Mouse (Mus musculus) kidney, embryonic 14.5 days (tissue): ENCODE results near the gene Nlrp10. TPM values are rescaled to one million over a fixed set of nuclear protein-coding genes. Genes with fewer than 3 reads are reported as not detected.
A peak's percentile ranks its signal among the peaks of the same experiment; 100 is the strongest.

Source experiments
- ATAC-seq: fragments of 200-750 bp; cut with Nextera tagmentation; 2 replicates; pipeline ENCODE4 v1.8.0; 2017; ENCODE audit warnings: moderate number of reproducible peaks, mild to moderate bottlenecking, moderate TSS enrichment, moderate library complexity; ENCODE audit not compliant: low FRiP score, low TSS enrichment
- H3K27ac ChIP-seq: fragments of 300-500 bp; sonication (generic); 2 replicates; pipeline ENCODE4 v1.5.1; 2014; ENCODE audit warnings: low read depth, mild to moderate bottlenecking, low read length, moderate library complexity, mixed read lengths
- H3K27me3 ChIP-seq: fragments of 300-500 bp; sonication (generic); 2 replicates; pipeline ENCODE4 v1.6.1; 2014; ENCODE audit warnings: mild to moderate bottlenecking, low read length; ENCODE audit not compliant: control insufficient read depth, insufficient read depth
- H3K36me3 ChIP-seq: fragments of 300-500 bp; sonication (generic); 2 replicates; pipeline ENCODE4 v1.6.1; 2014; ENCODE audit warnings: low read length, mixed read lengths; ENCODE audit not compliant: control insufficient read depth, insufficient read depth
- H3K4me1 ChIP-seq: fragments of 300-500 bp; sonication (generic); 2 replicates; pipeline ENCODE4 v1.6.1; 2014; ENCODE audit warnings: low read length, mixed read lengths; ENCODE audit not compliant: control insufficient read depth, insufficient read depth
- H3K4me2 ChIP-seq: fragments of 300-500 bp; sonication (generic); replicated peaks from 2 replicates; pipeline ENCODE4 v1.6.1; 2014; ENCODE audit warnings: low read depth, mild to moderate bottlenecking, low read length
- H3K4me3 ChIP-seq: fragments of 300-500 bp; sonication (generic); 2 replicates; pipeline ENCODE4 v1.5.1; 2014; ENCODE audit warnings: mild to moderate bottlenecking, low read length
- H3K9ac ChIP-seq: fragments of 300-500 bp; sonication (generic); 2 replicates; pipeline ENCODE4 v1.6.1; 2014; ENCODE audit warnings: low read depth, mild to moderate bottlenecking, low read length, moderate library complexity
- H3K9me3 ChIP-seq: fragments of 300-500 bp; sonication (generic); 2 replicates; pipeline ENCODE4 v1.6.1; 2016; ENCODE audit warnings: low read length; ENCODE audit not compliant: control insufficient read depth
- WGBS: fragments of 180-500 bp; shearing (Covaris S2); extraction: QIAGEN DNeasy Blood & Tissue Kit; methylation state at CpG from one replicate; pipeline ENCODE4 v1.1.7; 2014; 5-methylcytosine and 5-hydroxymethylcytosine counted together
- polyA plus RNA-seq: library from polyadenylated mRNA; unstranded; fragments of >200 nt; fragmentation: Nextera tagmentation; extraction: Ambion mirVana; gene quantifications from 2 replicates; pipeline ENCODE4 v1.2.1, GENCODE M21; 2014

The Nlrp10 gene
- polyA plus RNA-seq, result not detected in 2 replicates

DNA sequence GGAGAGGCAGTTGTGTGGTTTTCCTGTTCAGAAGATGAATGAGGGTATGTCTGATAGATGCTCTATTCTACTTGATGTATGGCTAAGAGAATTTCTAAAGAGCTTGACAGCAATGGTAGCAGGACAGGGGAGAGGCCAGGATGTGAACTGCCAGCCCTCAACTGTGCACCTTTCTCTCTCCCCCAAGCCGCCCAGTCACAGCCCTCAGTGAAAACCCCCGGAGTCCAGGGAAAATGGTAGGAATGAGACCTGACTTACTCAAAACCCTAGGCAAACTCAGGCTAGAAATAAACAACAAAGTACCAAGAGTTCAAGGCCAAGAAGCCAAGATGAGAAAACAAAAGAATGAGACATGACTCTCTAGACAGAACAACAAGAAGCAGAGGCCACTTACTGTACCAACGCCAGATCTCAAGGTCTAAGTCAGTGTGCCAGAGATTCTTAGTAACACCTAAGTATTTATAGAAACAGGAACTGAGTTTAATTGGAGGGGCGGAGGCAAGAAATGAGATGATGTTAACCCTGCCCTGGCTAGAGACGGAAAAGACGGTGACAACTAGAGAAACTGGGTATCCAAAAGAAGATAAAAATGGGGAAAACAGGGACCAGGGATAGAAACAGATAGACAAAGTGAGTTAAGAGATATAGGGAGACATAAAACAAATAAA, at the start of gene Nlrp10:
TSS of gene Nlrp10 (minus strand) at position 453 of the 668 bp plus-strand sequence.
- no peak for ATAC-seq
- no peak within 1 kb of the TSS for H3K4me3 ChIP-seq
- no peaks in the 10 kb centered on the region for H3K9me3 ChIP-seq
- H3K4me1 ChIP-seq, result no peaks in the 10 kb centered on the region
- no peak within 1 kb of the TSS for H3K27ac ChIP-seq
- H3K4me2 ChIP-seq, result no peak within 1 kb of the TSS
- no peaks in the 10 kb centered on the region for H3K36me3 ChIP-seq
- WGBS, result 74% methylated on average over 6 of the region's 6 CpGs
- no peak within 1 kb of the TSS for H3K9ac ChIP-seq
- no peaks in the 10 kb centered on the region for H3K27me3 ChIP-seq

DNA sequence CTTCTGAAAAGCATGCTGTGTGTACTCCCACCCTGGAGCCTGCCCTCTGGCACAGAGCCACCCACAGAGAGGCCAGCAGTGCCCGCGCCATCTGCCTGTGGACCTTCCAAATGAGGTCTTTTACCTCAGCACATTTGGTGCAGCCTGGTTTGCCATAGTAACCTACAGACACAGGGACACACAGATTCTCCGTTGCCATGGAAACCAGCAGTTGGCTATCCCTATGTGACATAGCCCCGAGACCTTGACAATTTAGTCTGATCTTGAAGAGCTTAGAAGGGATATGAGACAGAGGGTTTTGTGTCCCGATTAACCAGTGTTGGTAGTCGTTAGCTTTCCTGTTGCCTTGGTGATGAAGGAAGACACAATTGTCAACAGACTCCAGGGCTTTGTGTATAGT, 42.3 kb upstream of the Nlrp10 start:
- Histone ChIP-seq H3K9me3 (no peaks in the 10 kb centered on the region), H3K4me3 (no peak overlapping the region), H3K4me1 (no peaks in the 10 kb centered on the region), H3K36me3 (no peaks in the 10 kb centered on the region), H3K27me3 (no peaks in the 10 kb centered on the region), H3K4me2 (no peak overlapping the region), H3K27ac (no peak overlapping the region), H3K9ac (no peak overlapping the region)
- 70% methylated on average over 6 of the region's 6 CpGs for WGBS
- no peak for ATAC-seq

DNA sequence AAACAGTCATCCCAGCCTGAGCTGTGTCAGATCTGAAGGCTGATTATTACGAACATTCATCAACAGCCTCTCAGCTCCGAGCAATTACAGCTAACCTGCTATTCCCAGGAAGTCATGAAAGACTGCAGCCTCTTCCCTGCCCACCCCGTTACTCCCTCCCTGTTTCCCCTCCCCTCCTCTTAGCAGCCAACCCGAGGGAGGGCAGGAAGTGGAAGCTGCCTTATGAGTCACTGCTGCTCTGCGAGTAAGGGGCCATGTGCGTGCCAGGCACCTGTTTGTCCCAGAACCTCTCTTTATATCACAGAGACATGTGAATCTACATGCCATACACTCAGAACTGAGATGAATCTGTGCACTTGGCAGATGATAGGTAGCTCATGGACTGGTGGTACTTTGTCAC, 38.2 kb upstream of the Nlrp10 start:
- Histone ChIP-seq H3K4me3 (no peak overlapping the region), H3K9me3 (no peaks in the 10 kb centered on the region), H3K4me1 (no peaks in the 10 kb centered on the region), H3K4me2 (no peak overlapping the region), H3K9ac (no peak overlapping the region), H3K27me3 (no peaks in the 10 kb centered on the region), H3K27ac (no peak overlapping the region), H3K36me3 (no peaks in the 10 kb centered on the region)
- no peak; the same call in 1 of the 2 replicates for ATAC-seq
- WGBS, result 16% methylated on average over 6 of the region's 6 CpGs

DNA sequence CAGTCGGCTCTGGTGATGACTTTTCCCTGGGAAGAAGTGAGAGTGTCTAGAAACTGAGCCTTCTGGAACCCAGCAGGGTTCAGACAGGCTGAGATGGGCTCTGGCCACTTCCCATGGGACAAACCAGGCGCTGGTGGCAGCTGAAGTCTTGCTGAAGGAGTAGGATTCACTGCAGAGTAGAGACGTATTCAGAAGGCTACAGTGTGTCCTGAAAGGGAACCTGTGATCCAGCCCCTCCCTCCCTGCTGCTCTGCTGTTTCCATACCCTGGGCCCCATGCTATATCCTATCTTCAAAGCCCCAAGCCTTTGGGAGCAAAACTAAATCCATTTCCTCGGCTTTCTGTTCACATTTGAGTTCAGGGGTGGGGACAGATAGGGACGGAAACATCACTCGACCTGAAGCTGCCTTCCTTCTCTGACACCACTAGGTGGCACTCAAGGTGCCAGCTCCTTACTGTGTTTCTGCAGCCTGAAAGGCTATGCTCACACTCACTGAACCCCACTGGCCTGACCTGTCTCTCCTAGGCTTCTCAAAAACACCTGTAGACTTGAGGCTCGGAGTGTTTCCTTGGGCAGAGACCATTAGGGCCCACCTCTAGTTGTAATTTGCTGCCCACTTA, 36.9 kb upstream of the Nlrp10 start:
- no peak overlapping the region for H3K27ac ChIP-seq
- no peak overlapping the region for H3K4me2 ChIP-seq
- H3K4me1 ChIP-seq, result no peaks in the 10 kb centered on the region
- H3K27me3 ChIP-seq, result no peaks in the 10 kb centered on the region
- 31% methylated on average over 7 of the region's 7 CpGs for WGBS
- H3K9me3 ChIP-seq, result no peaks in the 10 kb centered on the region
- no peaks in the 10 kb centered on the region for H3K36me3 ChIP-seq
- H3K9ac ChIP-seq, result no peak overlapping the region
- H3K4me3 ChIP-seq, result no peak overlapping the region
- peak; percentile 60; the same call in 1 of the 2 replicates for ATAC-seq

DNA sequence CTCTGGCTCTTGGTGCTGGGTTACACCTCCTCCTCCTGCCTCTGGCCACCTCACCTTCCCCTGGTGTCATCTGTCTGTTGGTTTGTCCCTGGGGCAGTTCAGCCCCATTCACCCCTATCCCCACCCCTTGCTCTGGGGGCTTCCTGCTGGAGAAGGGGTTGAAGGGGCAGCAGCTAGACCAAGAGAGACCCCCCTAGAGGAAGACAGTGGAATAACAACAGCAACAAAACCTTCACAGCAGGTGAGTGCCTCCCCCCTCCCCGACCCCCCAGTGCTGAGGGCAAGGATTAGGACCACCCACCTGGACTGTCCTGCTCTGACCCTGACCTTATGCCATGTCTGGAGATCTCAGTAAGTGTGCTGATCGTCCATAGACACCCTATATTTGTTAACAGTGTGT, 36.0 kb upstream of the Nlrp10 start:
- no peaks in the 10 kb centered on the region for H3K27me3 ChIP-seq

DNA sequence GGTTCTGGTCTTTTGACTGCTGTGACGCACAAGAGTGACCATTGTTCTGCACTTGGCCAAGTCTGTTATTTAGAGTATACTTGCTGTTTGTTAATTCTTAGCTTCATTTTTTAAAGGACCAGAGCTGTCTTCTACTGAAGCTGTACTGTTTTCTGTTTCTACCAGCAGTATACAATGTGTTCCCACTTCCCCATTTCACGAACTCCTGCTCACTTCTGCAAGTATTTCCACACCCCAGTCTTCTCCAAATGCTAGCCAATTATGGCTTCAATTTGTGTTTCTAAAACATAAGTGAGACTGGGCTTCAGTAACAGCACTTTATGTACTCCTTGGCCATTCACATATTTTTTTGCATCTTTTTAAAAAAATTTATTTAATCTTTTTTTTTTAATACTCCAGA, 27.8 kb upstream of the Nlrp10 start:
- Histone ChIP-seq H3K4me1 (no peaks in the 10 kb centered on the region), H3K27ac (no peak overlapping the region), H3K4me2 (no peak overlapping the region), H3K4me3 (no peak overlapping the region), H3K36me3 (no peaks in the 10 kb centered on the region), H3K9me3 (no peaks in the 10 kb centered on the region), H3K9ac (no peak overlapping the region), H3K27me3 (no peaks in the 10 kb centered on the region; the same call in 1 of the 2 replicates)
- WGBS, result 73% methylated on average over 2 of the region's 2 CpGs
- ATAC-seq, result no peak

More for the DNA sequence above, 36.0 kb upstream of the Nlrp10 start:
- H3K36me3 ChIP-seq, result no peaks in the 10 kb centered on the region
- no peak overlapping the region for H3K9ac ChIP-seq
- no peak for ATAC-seq
- 32% methylated on average over 2 of the region's 2 CpGs for WGBS
- no peak overlapping the region for H3K27ac ChIP-seq
- no peak overlapping the region for H3K4me3 ChIP-seq
- H3K4me1 ChIP-seq, result no peaks in the 10 kb centered on the region
- no peaks in the 10 kb centered on the region for H3K9me3 ChIP-seq
- H3K4me2 ChIP-seq, result no peak overlapping the region

DNA sequence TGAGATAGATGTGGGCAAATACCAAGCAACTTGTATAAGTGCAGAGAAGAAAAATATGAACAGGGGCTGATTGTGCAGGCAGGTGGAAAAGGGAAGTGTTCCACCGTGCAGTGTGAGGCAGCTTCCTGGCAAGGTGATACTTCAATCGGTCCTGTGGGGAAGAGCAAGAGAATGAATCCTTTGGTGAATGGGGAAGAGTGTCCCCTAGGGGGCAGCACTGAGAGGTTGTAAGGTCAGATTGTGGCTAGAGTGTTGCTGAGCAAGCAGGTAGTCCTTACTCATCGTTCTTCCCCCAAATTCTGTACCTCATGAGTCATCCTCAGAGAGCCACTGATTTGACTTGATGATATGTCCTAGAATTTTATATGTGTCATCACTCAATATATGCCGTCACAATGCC, 24.2 kb upstream of the Nlrp10 start:
- no peaks in the 10 kb centered on the region for H3K9me3 ChIP-seq
- 0 out of 2 replicates have a peak, but pooled peaks cover 6% of the 10 kb centered on the region for H3K4me1 ChIP-seq
- no peaks in the 10 kb centered on the region for H3K36me3 ChIP-seq
- H3K4me3 ChIP-seq, result no peak overlapping the region
- H3K27ac ChIP-seq, result no peak overlapping the region
- no peak overlapping the region for H3K9ac ChIP-seq
- peaks cover 33% of the 10 kb centered on the region for H3K27me3 ChIP-seq
- 64% methylated on average over 4 of the region's 4 CpGs for WGBS
- no peak for ATAC-seq
- H3K4me2 ChIP-seq, result no peak overlapping the region

DNA sequence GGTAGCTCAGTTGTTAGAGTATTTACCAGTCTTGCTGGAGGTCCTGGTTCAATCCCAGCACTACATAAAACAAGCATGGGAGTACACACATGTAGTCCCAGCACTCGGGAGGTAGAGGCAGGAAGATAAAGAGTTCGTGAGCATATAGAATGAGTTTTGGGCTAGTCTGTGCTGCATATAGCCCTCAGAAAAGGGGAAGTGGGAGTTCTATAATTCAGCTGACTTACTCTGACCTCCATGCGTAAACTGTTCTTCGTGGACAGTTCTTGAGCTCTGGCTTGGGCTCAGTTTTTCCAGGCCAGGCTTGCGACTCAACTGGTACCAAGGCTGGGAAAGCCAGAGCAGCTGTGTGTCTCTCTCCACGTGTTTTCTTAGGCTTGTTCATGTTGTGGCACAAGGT, 22.8 kb upstream of the Nlrp10 start:
- Histone ChIP-seq H3K9ac (no peak overlapping the region), H3K4me2 (no peak overlapping the region), H3K4me3 (no peak overlapping the region), H3K27me3 (peaks cover 33% of the 10 kb centered on the region), H3K9me3 (no peaks in the 10 kb centered on the region), H3K4me1 (0 out of 2 replicates have a peak, but pooled peaks cover 6% of the 10 kb centered on the region), H3K27ac (no peak overlapping the region), H3K36me3 (no peaks in the 10 kb centered on the region)
- WGBS, result 80% methylated on average over 6 of the region's 6 CpGs
- ATAC-seq, result no peak

DNA sequence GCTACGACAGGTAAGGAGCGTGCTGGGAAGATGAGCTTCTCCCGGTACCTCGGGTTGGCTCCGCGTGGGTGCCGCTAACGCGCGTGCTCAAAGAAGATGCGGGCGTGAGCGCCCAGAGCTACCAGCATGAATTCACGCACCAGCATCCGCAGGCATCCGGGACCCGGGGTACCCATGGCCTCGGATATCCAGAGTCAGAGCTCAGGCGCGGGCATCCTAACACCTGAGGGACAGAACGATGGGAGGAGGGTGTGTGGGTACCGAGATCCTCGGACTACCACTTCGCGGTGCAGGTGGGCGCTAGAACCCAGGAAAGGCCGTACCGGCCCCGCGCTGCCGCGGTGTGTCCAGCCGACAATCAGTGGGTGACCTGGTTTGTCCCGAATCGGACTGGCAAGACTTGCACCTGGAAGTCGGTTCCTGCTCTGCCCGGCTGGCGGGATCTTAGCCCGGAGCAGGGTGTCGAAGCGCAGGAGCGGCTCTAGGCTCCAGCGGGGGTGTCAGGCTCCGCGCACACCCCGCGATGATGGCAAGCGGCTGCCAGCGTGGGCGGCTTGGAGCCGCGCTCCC, 20.9 kb upstream of the Nlrp10 start:
- H3K27ac ChIP-seq, result no peak overlapping the region
- ATAC-seq, result peak; percentile 64
- peaks cover 33% of the 10 kb centered on the region for H3K27me3 ChIP-seq
- peak overlapping the region; percentile 49 for H3K4me3 ChIP-seq
- H3K36me3 ChIP-seq, result no peaks in the 10 kb centered on the region; the same call in 1 of the 2 replicates
- H3K9ac ChIP-seq, result peak overlapping the region; percentile 28; the same call in 1 of the 2 replicates
- 1% methylated on average over 52 of the region's 52 CpGs for WGBS
- H3K9me3 ChIP-seq, result no peaks in the 10 kb centered on the region
- peak overlapping the region; percentile 92 for H3K4me2 ChIP-seq
- H3K4me1 ChIP-seq, result 0 out of 2 replicates have a peak, but pooled peaks cover 6% of the 10 kb centered on the region
